7 mouse cellular contexts compared by ENCODE assay signal in genomic region chr3:95904568-95904967, GRCm38 (mm10). TPM values are rescaled to one million over a fixed set of nuclear protein-coding genes. Genes with fewer than 3 reads are reported as not detected.
A peak's percentile ranks its signal among the peaks of the same experiment; 100 is the strongest.
DNase-seq lines count a peak whose midpoint lies in the region; TF ChIP-seq lines count a peak whose summit lies in the region.

TSS of gene Car14 (minus strand) at chr3:95904691.

- in situ Hi-C loops in ES-E14 (cut with MboI; ENCODE audit: low sequenced_read_pairs in 2 of 2, unreplicated experiment in 2 of 2): no loop called here

- H3K4me1 ChIP-seq in ES-E14 (ENCODE audit: control insufficient read depth in 2 of 2, insufficient read depth in 2 of 2, low read length in 2 of 2, poor library complexity in 1 of 2): peaks cover 4 to 16% of the 10 kb centered on the region in 2 experiments; a peak in 3 of 4 replicates
- no peaks in the 10 kb centered on the region for H3K4me1 ChIP-seq in cortical plate, adult 2 months (ENCODE audit: control insufficient read depth, insufficient read depth, low read length)

- H3K9me3 ChIP-seq in ES-E14 (ENCODE audit: control insufficient read depth, insufficient read depth, low read depth, low read length): no peaks in the 10 kb centered on the region

- DNase-seq in ES-E14 (ENCODE audit: low read depth, low spot score): no peak
- DNase-seq in heart, adult 11 months: peak; percentile 97
- DNase-seq in kidney, adult 11 months: peak; percentile 56
- DNase-seq in mesoderm, embryonic 11.5 days (ENCODE audit: low read depth, low spot score): peak; percentile 50
- no peak for DNase-seq in right cerebral cortex, postnatal 10 days (ENCODE audit: low spot score in 2 of 2)
- DNase-seq in cerebellum, adult 8-10 months: no peak

- H3K36me3 ChIP-seq in ES-E14 (ENCODE audit: control insufficient read depth, insufficient read depth, low read length, poor library complexity, severe bottlenecking): no peaks in the 10 kb centered on the region

- no peak for TF ChIP-seq CTCF in cortical plate, adult 2 months (IDR thresholded peaks at IDR 0.05; ENCODE audit: extremely low read depth, insufficient read depth, low read length)

- peak within 1 kb of the TSS; percentile 44 for H3K9ac ChIP-seq in ES-E14 (ENCODE audit: insufficient read depth, low read depth, low read length, poor library complexity, severe bottlenecking)

- H3K4me3 ChIP-seq in ES-E14 (ENCODE audit: insufficient read depth in 1 of 2, low read depth in 1 of 2, low read length in 2 of 2, poor library complexity in 1 of 2, severe bottlenecking in 1 of 2): peak within 1 kb of the TSS; percentile 46; a peak in 3 of 4 replicates
- H3K4me3 ChIP-seq in cortical plate, adult 2 months (ENCODE audit: insufficient read depth, low read length): peak within 1 kb of the TSS; percentile 15

- no peak for TF ChIP-seq POLR2A in cortical plate, adult 2 months (IDR thresholded peaks at IDR 0.05; ENCODE audit: extremely low read depth, insufficient read depth, low read length)

- H3K27ac ChIP-seq in ES-E14 (ENCODE audit: insufficient read depth, low read depth, low read length, poor library complexity, severe bottlenecking): no peak within 1 kb of the TSS
- peak within 1 kb of the TSS; percentile 87 for H3K27ac ChIP-seq in cortical plate, adult 2 months (ENCODE audit: insufficient read depth, low read length)

TF ChIP-seq in ES-E14, 5 proteins besides CTCF, POLR2A, EP300 and RAD21:
- TF ChIP-seq MAFK (IDR thresholded peaks at IDR 0.05; ENCODE audit: insufficient read depth, low read depth, low read length) (no peak), ZNF384 (IDR thresholded peaks at IDR 0.05; ENCODE audit: low read depth, low read length) (no peak), CHD2 (IDR thresholded peaks at IDR 0.05; ENCODE audit: low read depth, low read length) (no peak), HCFC1 (IDR thresholded peaks at IDR 0.05; ENCODE audit: borderline replicate concordance, insufficient read depth, low read length) (no peak), ZC3H11A (IDR thresholded peaks at IDR 0.05; ENCODE audit: borderline replicate concordance, low read depth, low read length) (no peak)

RNA-seq across cellular contexts. Expression of gene Car14, which starts in this region (rescaled TPM):
- total RNA-seq in ES-E14 (2012; rRNA removed): 2.5 and 4.0 TPM in 2 replicates
- 19.9 and 22.3 TPM in 2 replicates for polyA plus RNA-seq in cortical plate, adult 2 months (2012; rRNA removed)

Comparison
In these comparisons a context has a peak if more than half of its experiments do, and no peak if none do; other contexts are left out.
1. DNase-seq: peak in heart, adult 11 months (single experiment), kidney, adult 11 months (single experiment) and mesoderm, embryonic 11.5 days (single experiment); none in ES-E14 (single experiment), right cerebral cortex, postnatal 10 days (0 of 2) and cerebellum, adult 8-10 months (single experiment).